Comparison of ENCODE assay signal across 21 mouse cellular contexts in genomic region chr1:56612384-56612783, GRCm38 (mm10). TPM values are rescaled to one million over a fixed set of nuclear protein-coding genes. Genes with fewer than 3 reads are reported as not detected.
DNase-seq lines count a peak whose midpoint lies in the region; ATAC-seq and TF ChIP-seq lines count a peak whose summit lies in the region.
"Had no signal": no experiment of that assay in that cellular context is flagged by ENCODE, and none has a peak within 500 bp of the region (broad histone marks: within the 10 kb centered on the region; RNA-seq: fewer than 3 reads in every experiment).

No protein-coding gene starts in this region.

- H3K4me1 ChIP-seq in intestine, embryonic 15.5 days (replicated peaks): no peaks in the 10 kb centered on the region
- no peaks in the 10 kb centered on the region; the same call in 1 of the 2 replicates for H3K4me1 ChIP-seq in intestine, postnatal 0 days (replicated peaks; ENCODE audit: control insufficient read depth, insufficient read depth, low read length)
- H3K4me1 ChIP-seq in intestine, embryonic 16.5 days (ENCODE audit: control insufficient read depth, insufficient read depth, low read length): no peaks in the 10 kb centered on the region

- TF ChIP-seq CTCF in intestine, postnatal 0 days (IDR thresholded peaks at IDR 0.05; ENCODE audit: low read depth): no peak

- H3K4me2 ChIP-seq in intestine, embryonic 15.5 days (replicated peaks): no peak overlapping the region
- H3K4me2 ChIP-seq in intestine, postnatal 0 days (replicated peaks; ENCODE audit: low read depth): no peak overlapping the region
- H3K4me2 ChIP-seq in intestine, embryonic 16.5 days (ENCODE audit: low read depth, low read length): no peak overlapping the region

- no peak for DNase-seq in cerebellum, adult 9-10 months
- DNase-seq: adrenal gland, adult 2 months; adrenal gland, adult 8-10 months; adrenal gland, postnatal 10 days; adrenal gland, postnatal 14 days; adrenal gland, postnatal 25 days; adrenal gland, postnatal 36 days; B cell, adult 2 months; cerebellum, adult 11 months; cerebellum, adult 11-12 months; cerebellum, adult 18-20 months had no signal

- H3K9me3 ChIP-seq in intestine, embryonic 15.5 days: no peaks in the 10 kb centered on the region
- H3K9me3 ChIP-seq in intestine, postnatal 0 days (ENCODE audit: control insufficient read depth): no peaks in the 10 kb centered on the region
- H3K9me3 ChIP-seq in intestine, embryonic 16.5 days (ENCODE audit: control insufficient read depth, low read length): no peaks in the 10 kb centered on the region

- 56% methylated on average over 1 of the region's 1 CpGs for WGBS in intestine, embryonic 15.5 days
- 52% methylated on average over 1 of the region's 1 CpGs for WGBS in intestine, postnatal 0 days
- WGBS in intestine, embryonic 16.5 days: 56% methylated on average over 1 of the region's 1 CpGs

- H3K4me3 ChIP-seq in intestine, embryonic 15.5 days (replicated peaks): no peak overlapping the region
- no peak overlapping the region for H3K4me3 ChIP-seq in intestine, postnatal 0 days (ENCODE audit: low read depth, low read length)
- H3K4me3 ChIP-seq in intestine, embryonic 16.5 days (ENCODE audit: low read length): no peak overlapping the region

- no peaks in the 10 kb centered on the region for H3K27me3 ChIP-seq in intestine, embryonic 15.5 days (replicated peaks)
- no peaks in the 10 kb centered on the region for H3K27me3 ChIP-seq in intestine, postnatal 0 days (replicated peaks; ENCODE audit: control insufficient read depth, insufficient read depth, low read length)
- H3K27me3 ChIP-seq in intestine, embryonic 16.5 days (replicated peaks; ENCODE audit: control insufficient read depth, insufficient read depth, low read length): no peaks in the 10 kb centered on the region
- H3K27me3 ChIP-seq: CH12.LX had no signal

- no peaks in the 10 kb centered on the region for H3K36me3 ChIP-seq in intestine, embryonic 15.5 days
- no peaks in the 10 kb centered on the region for H3K36me3 ChIP-seq in intestine, postnatal 0 days (ENCODE audit: control insufficient read depth, insufficient read depth)
- no peaks in the 10 kb centered on the region for H3K36me3 ChIP-seq in intestine, embryonic 16.5 days (ENCODE audit: control insufficient read depth, insufficient read depth, low read length)
- H3K36me3 ChIP-seq: G1E had no signal

- peak; percentile 82 for ATAC-seq in intestine, embryonic 15.5 days
- no peak for ATAC-seq in intestine, postnatal 0 days
- ATAC-seq in intestine, embryonic 16.5 days: peak; percentile 79
- ATAC-seq: activated CD4-positive, CD25-positive, alpha-beta regulatory T cell, adult 4 months; CD4-positive, CD25-positive, alpha-beta regulatory T cell, adult 4 months; Patski had no signal

- H3K9ac ChIP-seq in intestine, embryonic 15.5 days: no peak overlapping the region
- H3K9ac ChIP-seq in intestine, postnatal 0 days (ENCODE audit: low read depth, low read length): no peak overlapping the region
- H3K9ac ChIP-seq in intestine, embryonic 16.5 days (ENCODE audit: low read depth, low read length): no peak overlapping the region

- no peak overlapping the region for H3K27ac ChIP-seq in intestine, embryonic 15.5 days
- no peak overlapping the region for H3K27ac ChIP-seq in intestine, postnatal 0 days (ENCODE audit: low read depth, low read length)
- H3K27ac ChIP-seq in intestine, embryonic 16.5 days (ENCODE audit: low read length): no peak overlapping the region

RNA-seq across cellular contexts. Expression of gene Hsfy2, which starts 24.9 kb away (rescaled TPM):
- not detected in 2 replicates for polyA plus RNA-seq in intestine, embryonic 15.5 days (2015; fragmentation: Nextera tagmentation; extraction: Ambion mirVana)
- polyA plus RNA-seq in intestine, postnatal 0 days (2015; fragmentation: Nextera tagmentation; extraction: Ambion mirVana): not detected in 2 replicates
- not detected in 2 replicates for polyA plus RNA-seq in intestine, embryonic 16.5 days (2015; fragmentation: Nextera tagmentation; extraction: Ambion mirVana)
- polyA plus RNA-seq: activated CD4-positive, CD25-positive, alpha-beta regulatory T cell, adult 4 months; adrenal gland, adult 2 months; brain, embryonic 14.5 days; C2C12; CD4-positive, CD25-positive, alpha-beta regulatory T cell, adult 4 months; G1E; Patski had no signal
